Mouse (Mus musculus) midbrain, embryonic 11.5 days (tissue): ENCODE measurements at regions not wholly inside any gene's neighbourhood (a gene's known extent, or its start where the extent isn't known, plus 50 kb on each side); places are given as distances from the start of the nearest gene placed in this dataset.

Experiments
- ATAC-seq: fragments of 200-750 bp; cut with Nextera tagmentation; 2 replicates; pipeline ENCODE4 v1.8.0; 2017; ENCODE audit warnings: moderate TSS enrichment, moderate library complexity; ENCODE audit not compliant: low FRiP score
- DNase-seq: peaks from one replicate; pipeline ENCODE4 v3.0.0; 2015; ENCODE audit warnings: low spot score; ENCODE audit errors: missing footprints
- H3K27ac ChIP-seq: fragments of 300-500 bp; sonication (generic); 2 replicates; pipeline ENCODE4 v1.5.1; 2014; ENCODE audit warnings: low read depth, low read length
- H3K27me3 ChIP-seq: fragments of 300-500 bp; sonication (generic); 2 replicates; pipeline ENCODE4 v1.6.1; 2014; ENCODE audit warnings: mild to moderate bottlenecking, low read length, moderate library complexity, mixed read lengths; ENCODE audit not compliant: control insufficient read depth, insufficient read depth
- H3K36me3 ChIP-seq: fragments of 300-500 bp; sonication (generic); 2 replicates; pipeline ENCODE4 v1.6.1; 2014; ENCODE audit warnings: mild to moderate bottlenecking, low read length, moderate library complexity, mixed read lengths; ENCODE audit not compliant: control insufficient read depth, insufficient read depth
- H3K4me1 ChIP-seq: fragments of 300-500 bp; sonication (generic); 2 replicates; pipeline ENCODE4 v1.6.1; 2014; ENCODE audit warnings: low read length; ENCODE audit not compliant: control insufficient read depth, insufficient read depth
- H3K4me2 ChIP-seq: fragments of 300-500 bp; sonication (generic); 2 replicates; pipeline ENCODE4 v1.6.1; 2014; ENCODE audit warnings: mild to moderate bottlenecking, moderate library complexity
- H3K4me3 ChIP-seq: fragments of 300-500 bp; sonication (generic); 2 replicates; pipeline ENCODE4 v1.5.1; 2014; ENCODE audit warnings: low read depth, low read length
- H3K9ac ChIP-seq: fragments of 300-500 bp; sonication (generic); 2 replicates; pipeline ENCODE4 v1.6.1; 2014; ENCODE audit warnings: low read length
- H3K9me3 ChIP-seq: fragments of 300-500 bp; sonication (generic); 2 replicates; pipeline ENCODE4 v1.6.1; 2016; ENCODE audit warnings: low read length; ENCODE audit not compliant: control insufficient read depth
- WGBS: fragments of 180-500 bp; shearing (Covaris S2); extraction: QIAGEN DNeasy Blood & Tissue Kit; methylation state at CpG from one replicate; pipeline ENCODE4 v1.1.7; 2014; 5-methylcytosine and 5-hydroxymethylcytosine counted together

DNA sequence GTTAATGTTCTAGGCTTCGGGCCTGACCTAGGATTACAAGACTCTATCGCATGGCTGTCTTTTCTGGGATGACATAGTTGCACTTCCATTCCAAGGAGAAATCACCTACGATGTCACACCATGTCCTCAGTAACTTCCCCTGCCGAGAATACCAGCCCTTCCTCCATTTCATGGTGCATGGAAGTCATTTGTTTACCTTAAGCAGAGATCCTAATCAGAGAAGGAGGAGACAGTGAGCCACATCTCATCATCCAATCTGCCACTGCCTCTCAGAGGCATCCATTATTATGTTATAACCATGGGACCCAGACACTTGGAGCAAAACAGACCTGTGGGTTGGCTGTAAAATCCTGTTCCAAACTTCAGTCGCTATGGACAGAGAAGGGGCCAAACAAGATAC lies 550.1 kb upstream of the Klf4 start:
- Histone ChIP-seq H3K27ac (no peak overlapping the region), H3K9ac (no peak overlapping the region), H3K4me2 (no peak overlapping the region), H3K9me3 (no peaks in the 10 kb centered on the region), H3K36me3 (no peaks in the 10 kb centered on the region), H3K27me3 (no peaks in the 10 kb centered on the region), H3K4me3 (no peak overlapping the region), H3K4me1 (no peaks in the 10 kb centered on the region)
- ATAC-seq (no peak), DNase-seq (no peak)
- 88% methylated on average over 5 of the region's 5 CpGs for WGBS

DNA sequence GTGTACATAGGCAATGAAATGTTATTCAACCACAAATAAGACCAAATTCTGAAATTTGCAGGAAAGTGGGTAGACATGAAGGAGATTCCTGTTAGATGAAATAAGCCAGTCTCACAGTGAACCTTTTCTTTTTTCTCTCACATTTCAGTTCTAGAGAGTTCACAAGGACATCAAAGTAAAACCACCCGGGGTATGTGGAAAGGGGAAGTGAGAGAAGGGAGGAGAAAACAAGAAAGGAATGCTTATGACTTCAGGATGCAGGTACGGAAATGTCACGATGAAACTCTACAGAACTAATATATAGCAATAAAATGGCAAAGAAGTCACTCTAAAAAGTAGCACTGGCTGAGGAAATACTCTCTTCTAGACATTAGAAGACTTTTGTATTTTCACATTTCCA lies 548.7 kb upstream of the Klf4 start:
- 82% methylated on average over 3 of the region's 3 CpGs for WGBS
- no peak for ATAC-seq
- no peak overlapping the region for H3K4me2 ChIP-seq
- no peaks in the 10 kb centered on the region for H3K27me3 ChIP-seq
- H3K4me1 ChIP-seq: no peaks in the 10 kb centered on the region
- H3K9me3 ChIP-seq: no peaks in the 10 kb centered on the region
- DNase-seq: no peak
- no peak overlapping the region for H3K9ac ChIP-seq
- H3K4me3 ChIP-seq: no peak overlapping the region
- no peaks in the 10 kb centered on the region for H3K36me3 ChIP-seq
- H3K27ac ChIP-seq: no peak overlapping the region

DNA sequence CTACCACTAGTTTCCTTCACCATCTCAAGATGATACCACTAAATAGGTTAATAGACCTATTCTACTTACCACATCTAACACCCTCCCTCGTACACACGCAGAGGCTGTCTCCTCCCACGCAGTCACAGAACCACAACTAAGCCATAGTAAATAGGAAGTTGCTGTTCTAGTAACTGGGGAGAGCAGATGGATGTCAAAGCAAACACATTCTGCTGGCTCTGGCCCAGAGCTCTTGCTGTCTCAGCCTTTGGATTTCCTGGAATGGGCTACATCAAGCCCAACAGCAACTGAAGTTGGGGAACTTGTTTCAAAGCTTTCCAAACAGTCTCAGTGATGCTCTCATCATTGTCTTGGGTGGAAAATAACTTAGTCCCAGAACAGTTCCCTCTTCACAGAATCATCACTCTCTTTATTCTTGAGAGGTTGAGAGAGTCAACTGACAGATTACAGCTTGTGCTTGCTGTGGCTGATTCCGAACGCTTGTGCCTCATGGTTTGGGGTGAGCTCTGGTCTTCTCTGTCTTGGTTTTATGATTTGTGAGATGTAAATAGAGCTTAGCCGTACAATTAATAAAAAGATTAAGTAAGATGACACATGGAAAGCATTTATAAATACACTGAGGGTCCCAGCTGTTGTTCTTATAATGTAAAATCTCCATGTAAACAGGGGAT lies 538.5 kb upstream of the Klf4 start:
- WGBS: 92% methylated on average over 6 of the region's 6 CpGs
- no peak for DNase-seq
- no peak overlapping the region for H3K4me3 ChIP-seq

GRCm38 (mm10) chr4:56068859-56069258 lies 536.6 kb upstream of the Klf4 start:
- 96% methylated on average over 4 of the region's 4 CpGs for WGBS
- Histone ChIP-seq H3K9ac (no peak overlapping the region), H3K4me3 (no peak overlapping the region), H3K36me3 (no peaks in the 10 kb centered on the region), H3K4me1 (no peaks in the 10 kb centered on the region), H3K9me3 (no peaks in the 10 kb centered on the region), H3K27ac (no peak overlapping the region), H3K27me3 (no peaks in the 10 kb centered on the region), H3K4me2 (no peak overlapping the region)
- DNase-seq: no peak
- ATAC-seq: no peak

More for the DNA sequence above, 538.5 kb upstream of the Klf4 start:
- H3K4me2 ChIP-seq: no peak overlapping the region
- no peaks in the 10 kb centered on the region for H3K36me3 ChIP-seq
- no peak overlapping the region for H3K27ac ChIP-seq
- no peaks in the 10 kb centered on the region for H3K4me1 ChIP-seq
- no peaks in the 10 kb centered on the region for H3K9me3 ChIP-seq
- no peaks in the 10 kb centered on the region for H3K27me3 ChIP-seq
- H3K9ac ChIP-seq: no peak overlapping the region
- no peak for ATAC-seq

DNA sequence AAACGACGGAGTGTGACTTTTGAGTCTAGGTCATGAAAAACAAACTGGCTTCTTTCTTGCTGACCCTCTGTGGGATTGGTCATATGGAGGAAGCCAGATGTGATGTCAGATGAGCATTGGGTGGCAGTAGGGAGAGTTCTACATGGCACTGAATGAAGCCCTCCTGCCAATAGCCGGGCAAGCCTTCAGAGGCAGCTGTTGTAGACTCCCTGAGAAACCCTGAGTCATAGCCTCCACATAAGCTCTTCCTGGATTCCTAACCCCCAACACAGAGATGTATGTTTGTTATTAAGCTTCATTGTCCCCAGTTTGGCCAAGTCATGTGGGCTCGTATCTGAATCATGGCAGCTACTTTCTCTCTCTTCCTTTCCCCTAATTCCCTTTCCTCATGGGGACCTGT lies 532.4 kb upstream of the Klf4 start:
- Histone ChIP-seq H3K4me2 (no peak overlapping the region), H3K9me3 (no peaks in the 10 kb centered on the region), H3K4me1 (no peaks in the 10 kb centered on the region), H3K4me3 (no peak overlapping the region), H3K27me3 (no peaks in the 10 kb centered on the region), H3K9ac (no peak overlapping the region), H3K36me3 (no peaks in the 10 kb centered on the region), H3K27ac (no peak overlapping the region)
- ATAC-seq (no peak), DNase-seq (no peak)
- WGBS: 91% methylated on average over 4 of the region's 4 CpGs

DNA sequence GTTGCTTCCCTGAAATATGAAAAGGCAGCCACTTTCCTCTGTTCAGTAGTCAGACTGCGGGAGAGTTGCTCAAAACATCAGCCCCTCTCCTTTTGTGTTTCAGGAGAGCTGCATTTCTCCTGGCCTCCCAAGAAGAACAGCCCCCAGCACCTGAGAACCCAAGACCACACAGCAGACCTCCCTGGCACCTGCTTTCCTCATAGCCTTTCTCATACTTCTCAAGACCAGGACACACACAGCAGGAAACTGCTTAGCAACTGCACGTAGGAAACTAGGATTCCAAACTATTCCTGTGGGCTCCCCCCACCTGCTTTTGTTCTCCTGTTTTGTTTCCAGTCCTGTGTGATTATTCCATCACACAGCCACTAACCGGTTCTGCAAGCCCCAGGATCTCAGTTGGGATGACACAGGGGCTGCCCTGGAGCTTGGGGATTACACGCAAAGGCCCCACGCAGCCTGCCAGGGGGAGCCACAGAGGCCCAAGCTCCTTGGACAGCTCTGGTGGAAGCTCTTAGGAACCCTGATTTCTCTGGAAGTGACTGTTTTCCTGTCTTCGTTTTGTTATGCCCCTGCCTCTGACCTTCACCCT lies 519.6 kb upstream of the Klf4 start:
- 11% methylated on average over 6 of the region's 6 CpGs for WGBS
- Histone ChIP-seq H3K27ac (no peak overlapping the region), H3K4me2 (no peak overlapping the region), H3K36me3 (no peaks in the 10 kb centered on the region), H3K4me3 (no peak overlapping the region), H3K27me3 (no peaks in the 10 kb centered on the region), H3K9me3 (no peaks in the 10 kb centered on the region), H3K4me1 (no peaks in the 10 kb centered on the region; the same call in 1 of the 2 replicates), H3K9ac (no peak overlapping the region)
- ATAC-seq (peak; percentile 48; the same call in 1 of the 2 replicates), DNase-seq (no peak)

DNA sequence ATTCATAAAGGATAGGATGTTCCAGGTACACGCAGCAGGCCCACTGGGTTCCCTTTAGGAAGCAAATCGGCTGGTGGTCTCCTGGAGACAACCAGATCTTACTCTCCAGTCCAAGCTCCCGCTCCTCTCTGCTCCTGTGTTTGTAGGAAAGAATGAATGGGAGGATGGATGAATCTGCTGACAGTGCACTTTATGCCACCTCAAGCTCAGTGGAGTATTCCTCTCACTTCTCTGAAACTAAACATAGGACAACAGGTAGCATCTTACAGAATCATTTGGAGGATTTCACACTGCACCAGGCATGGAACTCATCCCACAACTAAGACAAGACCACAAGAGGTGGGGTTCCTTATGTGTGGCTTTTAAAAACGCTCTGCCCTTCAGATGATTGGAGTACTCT lies 507.1 kb upstream of the Klf4 start:
- Histone ChIP-seq H3K9me3 (no peaks in the 10 kb centered on the region), H3K9ac (no peak overlapping the region), H3K4me3 (no peak overlapping the region), H3K27ac (no peak overlapping the region), H3K4me2 (no peak overlapping the region), H3K4me1 (no peaks in the 10 kb centered on the region), H3K27me3 (no peaks in the 10 kb centered on the region), H3K36me3 (no peaks in the 10 kb centered on the region)
- DNase-seq: no peak
- no peak for ATAC-seq
- 89% methylated on average over 4 of the region's 4 CpGs for WGBS

- Histone ChIP-seq H3K27ac (no peak overlapping the region), H3K27me3 (no peaks in the 10 kb centered on the region), H3K36me3 (no peaks in the 10 kb centered on the region), H3K4me1 (no peaks in the 10 kb centered on the region), H3K4me2 (no peak overlapping the region), H3K4me3 (no peak overlapping the region), H3K9ac (no peak overlapping the region), H3K9me3 (no peaks in the 10 kb centered on the region)
- 89% methylated on average over 6 of the region's 6 CpGs for WGBS
- ATAC-seq: no peak
- peak; percentile 4 for DNase-seq
Measured at GRCm38 (mm10) chr4:56036334-56036733, 504.1 kb upstream of the Klf4 start.

GRCm38 (mm10) chr4:56035543-56035942 lies 503.3 kb upstream of the Klf4 start:
- WGBS: 84% methylated on average over 5 of the region's 5 CpGs
- H3K36me3 ChIP-seq: no peaks in the 10 kb centered on the region
- ATAC-seq (no peak), DNase-seq (peak; percentile 35)
- no peaks in the 10 kb centered on the region for H3K27me3 ChIP-seq
- H3K4me2 ChIP-seq: no peak overlapping the region
- no peaks in the 10 kb centered on the region for H3K9me3 ChIP-seq
- H3K4me3 ChIP-seq: no peak overlapping the region
- no peaks in the 10 kb centered on the region for H3K4me1 ChIP-seq
- H3K27ac ChIP-seq: no peak overlapping the region
- no peak overlapping the region for H3K9ac ChIP-seq
